Mouse (Mus musculus): ENCODE results near the gene Spaca9. TPM values are rescaled to one million over a fixed set of nuclear protein-coding genes. Genes with fewer than 3 reads are reported as not detected.

Gene Spaca9
- polyA plus RNA-seq, 1 experiment from 2014 or later = 1.5 TPM

DNA sequence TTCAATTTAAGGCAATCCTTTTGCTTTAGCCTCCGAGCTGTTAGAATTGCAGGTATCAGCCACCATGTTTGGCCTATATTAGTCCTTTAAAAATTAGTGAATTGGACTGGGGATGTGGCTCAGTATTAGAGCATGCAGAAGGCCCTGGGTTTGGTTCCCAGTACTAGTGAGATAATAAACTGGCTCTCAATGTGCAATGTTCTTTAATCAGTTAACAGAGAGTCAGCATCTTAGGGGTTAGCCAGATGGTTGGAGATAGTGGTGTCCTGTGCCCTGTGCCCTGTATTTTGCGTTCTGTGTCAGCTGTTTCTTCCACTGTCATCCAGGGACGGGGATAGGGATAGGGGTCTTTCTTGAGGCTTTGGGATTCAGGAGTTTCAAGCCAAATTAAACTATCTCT lies 36.6 kb downstream of the Spaca9 start:
- Histone ChIP-seq H3K4me1 (no peaks in the 10 kb centered on the region), H3K4me3 (replicated peaks) (no peak overlapping the region), H3K9me3 (replicated peaks) (no peaks in the 10 kb centered on the region), H3K36me3 (peaks cover 97% of the 10 kb centered on the region), H3K27me3 (replicated peaks) (no peaks in the 10 kb centered on the region), H3K27ac (replicated peaks) (no peak overlapping the region), H3K9ac (replicated peaks) (no peak overlapping the region), H3K4me2 (no peak overlapping the region)
- no peak for ATAC-seq (ENCODE audit: low FRiP score)
- WGBS = 91% methylated on average over 3 of the region's 3 CpGs

DNA sequence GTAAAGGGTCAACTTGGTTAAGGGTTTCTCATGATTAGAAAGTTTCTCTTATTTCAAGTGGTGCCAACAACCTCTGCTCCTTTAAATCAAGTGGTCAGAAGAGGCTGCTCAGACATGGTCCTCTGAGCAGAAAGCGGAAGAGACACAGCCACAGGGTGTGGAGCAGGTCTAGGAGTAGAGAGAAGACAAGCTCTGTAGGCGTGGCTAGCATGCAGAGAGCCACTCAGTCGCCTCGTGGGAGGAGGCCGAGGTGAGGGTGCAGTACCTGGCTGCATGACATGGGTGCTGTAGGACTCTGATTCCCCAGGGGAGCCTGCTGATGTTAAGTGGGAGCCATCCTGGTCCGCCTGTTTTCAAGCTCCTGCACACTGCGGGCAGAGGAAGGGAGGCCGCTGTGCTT lies 43.3 kb downstream of the Spaca9 start:
- Histone ChIP-seq H3K9me3 (replicated peaks) (no peaks in the 10 kb centered on the region), H3K36me3 (peaks cover 59% of the 10 kb centered on the region), H3K4me1 (no peaks in the 10 kb centered on the region), H3K4me3 (replicated peaks) (no peak overlapping the region), H3K27me3 (replicated peaks) (no peaks in the 10 kb centered on the region), H3K27ac (replicated peaks) (no peak overlapping the region), H3K9ac (replicated peaks) (no peak overlapping the region), H3K4me2 (no peak overlapping the region)
- ATAC-seq (ENCODE audit: low FRiP score) = no peak
- 82% methylated on average over 8 of the region's 8 CpGs for WGBS

DNA sequence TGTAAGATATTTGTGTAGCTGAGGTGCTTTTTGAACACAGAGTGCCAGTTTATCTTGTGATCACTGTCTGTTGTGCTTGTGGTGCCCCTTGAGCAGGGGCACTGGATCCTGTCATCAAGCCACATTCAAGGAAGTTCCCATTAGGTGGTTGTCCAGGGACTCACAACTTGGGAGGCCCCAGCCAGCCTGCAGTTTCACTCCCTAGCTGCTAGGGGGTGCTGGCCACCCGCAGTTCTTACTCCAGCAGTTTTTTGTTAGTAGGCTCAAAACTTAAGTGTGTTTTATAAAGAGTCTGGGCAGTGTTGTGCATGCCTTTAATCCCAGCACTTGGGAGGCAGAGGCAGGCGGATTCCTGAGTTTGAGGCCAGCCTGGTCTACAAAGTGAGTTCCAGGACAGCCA lies 45.2 kb downstream of the Spaca9 start:
- H3K9ac ChIP-seq (replicated peaks) = no peak overlapping the region
- no peak overlapping the region for H3K4me3 ChIP-seq (replicated peaks)
- H3K9me3 ChIP-seq (replicated peaks) = no peaks in the 10 kb centered on the region
- no peaks in the 10 kb centered on the region for H3K27me3 ChIP-seq (replicated peaks)
- WGBS = 63% methylated on average over 2 of the region's 2 CpGs
- no peak overlapping the region for H3K4me2 ChIP-seq
- H3K27ac ChIP-seq (replicated peaks) = no peak overlapping the region
- H3K36me3 ChIP-seq = peaks cover 40% of the 10 kb centered on the region
- no peaks in the 10 kb centered on the region for H3K4me1 ChIP-seq
- ATAC-seq (ENCODE audit: low FRiP score) = no peak

DNA sequence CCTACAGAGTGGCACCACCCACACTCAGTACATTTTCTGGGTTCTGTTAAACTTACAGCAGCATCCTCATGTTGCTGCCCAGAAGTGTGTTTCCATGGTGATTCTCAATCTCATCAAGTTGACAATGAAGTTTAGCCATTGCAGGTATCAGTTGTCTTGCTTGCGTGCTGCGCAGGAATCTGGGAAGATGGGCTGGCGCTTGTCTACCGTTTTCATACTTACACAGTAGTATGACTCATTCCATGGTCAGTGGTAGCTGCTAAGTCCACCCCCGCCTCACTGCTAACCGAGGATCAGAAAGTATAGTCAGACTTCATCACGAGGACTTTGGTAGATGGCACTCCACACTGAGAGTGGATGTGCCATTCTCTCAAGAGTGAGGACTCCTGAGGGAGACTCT lies 46.2 kb downstream of the Spaca9 start:
- Histone ChIP-seq H3K9me3 (replicated peaks) (no peaks in the 10 kb centered on the region), H3K4me3 (replicated peaks) (no peak overlapping the region), H3K4me1 (no peaks in the 10 kb centered on the region), H3K27ac (replicated peaks) (no peak overlapping the region), H3K27me3 (replicated peaks) (no peaks in the 10 kb centered on the region), H3K9ac (replicated peaks) (no peak overlapping the region), H3K36me3 (peaks cover 30% of the 10 kb centered on the region), H3K4me2 (no peak overlapping the region)
- WGBS = 96% methylated on average over 7 of the region's 7 CpGs
- no peak for ATAC-seq (ENCODE audit: low FRiP score)

DNA sequence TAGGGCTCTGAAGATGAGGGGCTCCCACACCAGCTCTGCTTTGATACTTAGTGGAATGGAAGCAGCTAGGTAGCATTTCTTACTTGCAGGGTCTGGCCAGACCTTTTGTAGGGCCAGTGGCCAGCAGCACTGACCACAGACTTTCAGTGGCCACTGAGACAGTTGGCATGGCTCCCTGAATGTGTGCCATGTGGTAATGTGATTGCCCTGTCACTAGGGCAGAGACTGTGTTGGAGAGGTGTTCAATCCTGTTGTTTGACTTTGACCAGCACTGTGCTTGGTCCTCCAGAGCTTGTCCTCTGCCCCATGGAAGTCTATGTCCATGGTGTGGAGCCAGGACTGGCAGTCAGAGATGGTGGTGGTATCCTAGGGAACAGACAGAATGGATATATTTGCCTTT lies 49.0 kb downstream of the Spaca9 start:
- Histone ChIP-seq H3K9me3 (replicated peaks) (no peaks in the 10 kb centered on the region), H3K36me3 (peaks cover 8% of the 10 kb centered on the region; the same call in 1 of the 2 replicates), H3K9ac (replicated peaks) (no peak overlapping the region), H3K4me3 (replicated peaks) (no peak overlapping the region), H3K4me2 (no peak overlapping the region), H3K27me3 (replicated peaks) (no peaks in the 10 kb centered on the region), H3K27ac (replicated peaks) (no peak overlapping the region), H3K4me1 (no peaks in the 10 kb centered on the region)
- no peak for ATAC-seq (ENCODE audit: low FRiP score)

DNA sequence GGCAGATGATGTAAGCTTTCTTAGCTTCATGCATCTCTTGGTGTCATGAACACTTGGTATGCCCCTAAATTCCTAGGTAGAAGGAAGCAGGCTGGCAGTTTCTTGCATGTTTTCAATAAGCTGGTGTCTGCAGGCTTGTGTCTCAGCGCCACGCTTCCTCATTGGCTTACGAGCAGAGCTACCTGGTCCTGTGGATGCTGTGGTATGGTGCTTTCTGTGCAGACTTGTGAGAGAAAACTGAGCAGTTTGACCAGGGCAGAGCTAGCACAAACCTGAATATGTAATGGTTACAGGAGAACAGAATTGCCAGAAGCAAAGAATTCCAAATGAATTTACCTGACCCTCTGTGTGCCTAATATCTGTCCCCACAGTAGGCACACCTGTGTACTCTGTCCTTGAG lies 56.4 kb downstream of the Spaca9 start:
- H3K9ac ChIP-seq (replicated peaks) = peak overlapping the region; percentile 26

More for the DNA sequence above, 56.4 kb downstream of the Spaca9 start:
- ATAC-seq (ENCODE audit: low FRiP score) = no peak
- Histone ChIP-seq H3K4me1 (peaks cover 30% of the 10 kb centered on the region), H3K36me3 (no peaks in the 10 kb centered on the region), H3K27ac (replicated peaks) (no peak overlapping the region), H3K4me3 (replicated peaks) (peak overlapping the region; percentile 99), H3K4me2 (peak overlapping the region; percentile 80), H3K9me3 (replicated peaks) (no peaks in the 10 kb centered on the region), H3K27me3 (replicated peaks) (0 out of 2 replicates have a peak, but pooled peaks cover under 1% of the 10 kb centered on the region)
- WGBS = 87% methylated on average over 3 of the region's 3 CpGs

Small RNA genes within 50 kb of the gene (microRNA-seq; reads per million reads assigned to microRNA genes)
- 1.4 reads per million for gene Mir3088

Other genes with a start within 250 kb of the Spaca9 start
- 4.4 and 5.7 TPM in 2 replicates for gene 1700007K13Rik, start 233.4 kb downstream of the Spaca9 start, polyA plus RNA-seq (2015; fragmentation: Nextera tagmentation; extraction: Ambion mirVana)
- gene Mrps2, start 231.7 kb downstream of the Spaca9 start, polyA plus RNA-seq (2015; fragmentation: Nextera tagmentation; extraction: Ambion mirVana) = 51.4 and 55.5 TPM in 2 replicates
- 1.2 and 2.1 TPM in 2 replicates for gene Gbgt1, start 202.8 kb downstream of the Spaca9 start, polyA plus RNA-seq (2015; fragmentation: Nextera tagmentation; extraction: Ambion mirVana)
- gene Gm10134, start 193.6 kb downstream of the Spaca9 start, polyA plus RNA-seq (2015; fragmentation: Nextera tagmentation; extraction: Ambion mirVana) = 2.1 and 3.5 TPM in 2 replicates
- 64.7 and 70.4 TPM in 2 replicates for gene Ralgds, start 186.6 kb downstream of the Spaca9 start, polyA plus RNA-seq (2015; fragmentation: Nextera tagmentation; extraction: Ambion mirVana)
- 0.09 and 3.3 TPM in 2 replicates for gene Cel, start 136.3 kb downstream of the Spaca9 start, polyA plus RNA-seq (2015; fragmentation: Nextera tagmentation; extraction: Ambion mirVana)
- gene Gtf3c5, start 116.0 kb downstream of the Spaca9 start, polyA plus RNA-seq (2015; fragmentation: Nextera tagmentation; extraction: Ambion mirVana) = 37.2 and 40.1 TPM in 2 replicates
- gene Gfi1b, start 77.7 kb downstream of the Spaca9 start, polyA plus RNA-seq (2015; fragmentation: Nextera tagmentation; extraction: Ambion mirVana) = 0.87 TPM in 1 of 2 replicates, not detected in the other
- gene Tsc1, start 58.5 kb downstream of the Spaca9 start, polyA plus RNA-seq (2015; fragmentation: Nextera tagmentation; extraction: Ambion mirVana) = 29.8 and 33.3 TPM in 2 replicates
- gene Ak8, start 437 bp upstream of the Spaca9 start, polyA plus RNA-seq (2015; fragmentation: Nextera tagmentation; extraction: Ambion mirVana) = 1.7 and 1.8 TPM in 2 replicates
- gene Gtf3c4, start 140.6 kb upstream of the Spaca9 start, polyA plus RNA-seq (2015; fragmentation: Nextera tagmentation; extraction: Ambion mirVana) = 14.2 and 14.4 TPM in 2 replicates
- gene Ddx31, start 140.7 kb upstream of the Spaca9 start, polyA plus RNA-seq (2015; fragmentation: Nextera tagmentation; extraction: Ambion mirVana) = 11.0 and 12.3 TPM in 2 replicates
- gene Barhl1, start 216.9 kb upstream of the Spaca9 start, polyA plus RNA-seq (2015; fragmentation: Nextera tagmentation; extraction: Ambion mirVana) = 4.5 and 7.5 TPM in 2 replicates